Mouse (Mus musculus) kidney, adult 11 months (tissue): ENCODE results near the gene Pla2g6.

Source experiments
- DNase-seq: peaks from one replicate; pipeline ENCODE4 v3.0.0; 2022

Pla2g6 gene

DNA sequence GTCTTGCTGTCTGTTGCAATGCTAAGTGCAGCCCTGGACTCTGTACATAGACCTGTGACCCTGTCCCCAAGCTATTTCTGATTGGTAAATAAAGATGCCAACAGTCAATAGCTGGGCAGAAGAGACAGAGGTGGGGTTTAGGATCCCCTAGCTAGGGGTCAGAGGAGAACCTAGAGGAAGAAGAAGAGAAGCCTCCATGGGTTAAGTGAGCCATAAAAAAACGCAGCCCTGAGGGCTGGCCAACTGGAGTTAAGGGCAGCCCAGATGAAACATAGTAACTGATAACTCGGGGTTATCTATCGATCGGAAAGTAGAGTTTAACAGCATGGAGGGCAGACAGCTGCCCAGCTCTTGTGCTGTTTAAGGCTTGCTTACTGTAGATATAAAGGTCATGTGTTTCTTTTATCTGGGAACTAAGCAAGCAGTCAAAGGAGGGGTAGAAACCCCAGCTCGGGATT lies 6.4 kb downstream of the Pla2g6 start:
- no peak for DNase-seq

GRCm38 (mm10) chr15:79313848-79314369 lies 14.3 kb downstream of the Pla2g6 start:
- DNase-seq = no peak

DNA sequence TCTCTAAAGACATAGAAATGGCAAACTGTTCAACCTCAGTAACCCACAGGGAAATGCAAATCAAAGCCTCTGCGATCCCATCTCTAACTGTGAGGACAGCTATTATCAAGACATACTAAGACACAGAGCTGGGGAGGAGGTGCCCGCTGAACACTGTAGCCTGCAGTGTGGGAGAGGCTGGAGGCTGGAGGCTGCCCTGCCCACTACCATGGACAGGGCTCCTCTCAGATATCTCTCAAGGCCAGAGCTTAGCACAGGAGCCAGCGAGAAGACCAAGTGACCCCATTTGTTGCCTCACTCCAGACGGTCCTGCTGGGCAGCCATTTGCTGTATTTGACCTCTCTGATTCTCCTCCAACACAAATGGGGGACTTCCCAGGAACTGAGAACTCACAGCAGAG lies 20.3 kb downstream of the Pla2g6 start:
- no peak for DNase-seq

DNA sequence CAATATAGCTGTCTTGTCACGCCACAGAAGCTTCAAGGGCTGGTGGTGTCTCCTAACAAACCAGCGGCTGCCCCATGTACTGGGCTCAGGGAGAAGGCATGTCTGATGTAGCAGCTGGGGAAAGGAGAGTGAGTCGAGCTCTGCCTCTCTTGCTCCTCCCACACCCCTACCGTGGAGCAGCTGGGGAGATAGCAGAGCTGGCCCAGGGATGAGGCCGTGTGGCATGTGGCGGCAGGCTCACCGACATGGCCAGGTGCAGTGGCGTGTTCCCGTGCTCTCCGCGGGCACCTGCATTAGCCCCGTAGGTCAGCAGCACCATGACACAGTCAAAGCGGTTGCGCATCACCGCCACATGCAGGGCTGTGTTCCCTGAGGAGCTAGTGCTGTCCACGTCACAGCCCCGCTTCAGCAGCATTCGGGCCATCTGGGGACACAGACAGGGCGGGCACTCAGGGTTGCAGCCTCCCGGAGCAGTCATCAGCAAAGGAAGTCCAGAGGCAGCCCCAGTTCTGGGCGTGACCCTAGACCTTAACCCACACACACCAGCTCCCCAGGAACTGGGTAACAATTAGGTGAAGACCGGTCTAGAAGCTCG lies 22.1 kb downstream of the Pla2g6 start:
- no peak for DNase-seq

DNA sequence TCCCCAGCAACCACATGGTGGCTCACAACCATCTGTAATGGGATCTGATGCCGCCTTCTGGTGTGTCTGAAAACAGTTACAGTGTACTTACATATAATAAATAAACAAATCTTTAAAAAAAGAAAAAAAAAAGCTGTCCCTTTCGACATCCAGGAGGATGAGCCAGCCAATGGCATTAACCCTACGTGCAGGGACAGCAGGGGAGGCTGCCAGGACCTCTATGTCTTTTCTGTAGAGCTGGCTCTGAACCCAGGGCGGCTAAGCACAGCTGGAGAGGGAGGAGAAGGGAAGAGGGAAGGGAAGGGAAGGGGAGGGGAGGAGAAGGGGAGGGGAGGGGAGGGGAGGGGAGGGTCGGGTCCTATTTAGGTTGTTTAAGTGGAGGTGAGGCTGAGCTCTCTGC lies 23.4 kb downstream of the Pla2g6 start:
- no peak for DNase-seq

DNA sequence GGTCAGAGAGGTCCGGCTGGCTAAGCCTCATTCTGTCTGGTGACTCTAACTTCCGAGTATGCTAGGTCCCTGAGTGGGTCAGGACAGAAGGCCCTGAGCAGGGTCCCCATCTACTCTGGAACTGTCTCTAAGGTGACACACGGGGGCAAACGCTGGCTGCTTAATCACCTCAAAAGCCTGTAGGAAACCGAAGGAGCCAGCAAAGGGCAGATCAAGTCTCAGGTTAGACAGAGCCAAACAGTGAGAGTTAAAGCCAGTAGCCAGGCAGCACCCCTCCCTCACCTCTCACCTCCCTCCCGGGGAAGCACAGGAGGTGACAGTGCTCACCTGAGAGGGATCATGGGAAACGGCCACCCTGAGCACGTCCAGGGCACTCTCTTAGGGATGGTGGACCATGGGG lies 24.5 kb downstream of the Pla2g6 start:
- no peak for DNase-seq

GRCm38 (mm10) chr15:79299563-79300155 lies 28.5 kb downstream of the Pla2g6 start:
- DNase-seq = no peak

DNA sequence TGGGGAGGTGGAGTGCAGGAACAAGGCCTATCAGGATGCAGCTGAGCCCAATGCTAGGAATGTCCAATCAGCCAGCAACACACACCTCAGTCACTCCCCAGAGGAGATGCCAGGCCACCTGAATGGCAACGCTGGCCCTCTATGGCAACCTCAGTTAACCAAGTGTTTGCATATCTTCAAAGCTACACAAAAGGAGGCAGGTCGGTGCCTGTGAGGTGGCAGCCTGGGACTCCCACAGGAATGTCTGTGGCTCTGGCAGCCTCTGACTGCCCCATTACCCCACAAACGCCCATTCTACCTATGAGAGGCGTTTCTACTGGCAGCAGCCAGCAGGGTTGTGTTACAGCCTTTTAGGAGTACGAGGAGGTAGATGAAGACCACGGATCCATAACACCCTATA lies 29.6 kb downstream of the Pla2g6 start:
- DNase-seq = no peak

- no peak for DNase-seq
Measured at GRCm38 (mm10) chr15:79292779-79293178, 35.4 kb downstream of the Pla2g6 start.

GRCm38 (mm10) chr15:79290340-79290739 lies 37.9 kb downstream of the Pla2g6 start:
- no peak for DNase-seq

DNA sequence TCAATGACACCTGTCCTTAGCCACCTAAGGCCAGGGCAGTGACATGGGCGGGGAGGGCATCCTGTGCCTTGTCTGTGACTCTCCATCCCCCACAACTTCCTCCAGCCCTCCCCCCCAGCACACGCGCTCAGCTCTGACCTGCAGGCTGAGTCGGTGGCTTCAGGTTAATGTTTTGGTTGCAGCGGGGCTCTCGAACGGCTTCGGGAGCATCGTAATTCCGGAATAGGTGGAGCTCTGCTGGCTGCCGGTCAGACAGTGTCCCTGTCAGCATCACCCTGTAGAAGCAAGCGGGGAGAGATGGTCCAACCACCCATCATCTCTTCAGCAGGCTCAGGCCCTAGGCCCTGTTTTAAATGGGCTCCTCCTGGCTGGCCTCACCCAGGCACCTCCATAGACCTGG lies 38.7 kb downstream of the Pla2g6 start:
- DNase-seq = no peak

DNA sequence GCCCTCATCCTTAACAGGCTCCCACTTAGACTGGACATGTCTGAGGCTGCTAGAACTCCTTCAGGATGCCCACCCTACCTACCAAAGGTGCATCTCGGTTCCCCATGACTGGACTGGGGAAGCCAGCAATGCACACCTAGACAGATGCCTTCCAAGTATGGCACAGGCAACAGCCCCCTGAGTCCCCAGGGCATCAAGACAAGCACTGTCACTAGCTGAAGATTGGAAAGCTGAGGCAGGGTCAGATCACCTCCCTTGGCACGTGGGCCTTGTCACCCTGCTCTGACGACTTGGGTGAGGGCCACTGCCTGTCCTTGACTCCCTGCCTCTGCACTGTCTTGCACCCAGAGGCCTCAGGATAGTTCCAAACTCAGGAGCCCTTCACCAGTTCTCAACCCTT lies 39.8 kb downstream of the Pla2g6 start:
- DNase-seq = no peak

GRCm38 (mm10) chr15:79287091-79287490 lies 41.1 kb downstream of the Pla2g6 start:
- peak; percentile 58 for DNase-seq

GRCm38 (mm10) chr15:79286141-79286540 lies 42.0 kb downstream of the Pla2g6 start:
- DNase-seq = peak; percentile 79

DNA sequence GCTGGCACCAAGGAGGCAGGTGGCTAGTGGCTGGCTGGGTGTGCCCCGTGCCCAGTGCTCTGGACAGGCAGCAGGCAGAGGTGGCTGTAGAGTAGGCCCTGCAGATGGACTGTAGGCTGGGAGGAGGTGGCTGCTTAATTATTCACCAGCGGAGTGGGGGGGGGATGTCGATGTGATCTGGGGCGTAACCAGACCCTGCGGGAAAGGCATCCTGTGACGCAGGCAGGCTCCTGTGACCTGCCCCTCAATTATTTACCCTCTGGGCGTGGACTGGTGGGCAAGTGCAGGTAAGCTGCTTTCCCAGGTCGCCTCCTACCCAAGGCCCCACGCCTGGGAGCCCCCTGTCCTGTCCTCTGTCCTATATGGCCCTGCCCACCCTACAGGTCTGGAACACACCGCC lies 42.8 kb downstream of the Pla2g6 start, which contains the start of gene Baiap2l2:
TSS of gene Baiap2l2 (minus strand) at position 139 of the 400 bp plus-strand sequence.
- peak; percentile 89 for DNase-seq

DNA sequence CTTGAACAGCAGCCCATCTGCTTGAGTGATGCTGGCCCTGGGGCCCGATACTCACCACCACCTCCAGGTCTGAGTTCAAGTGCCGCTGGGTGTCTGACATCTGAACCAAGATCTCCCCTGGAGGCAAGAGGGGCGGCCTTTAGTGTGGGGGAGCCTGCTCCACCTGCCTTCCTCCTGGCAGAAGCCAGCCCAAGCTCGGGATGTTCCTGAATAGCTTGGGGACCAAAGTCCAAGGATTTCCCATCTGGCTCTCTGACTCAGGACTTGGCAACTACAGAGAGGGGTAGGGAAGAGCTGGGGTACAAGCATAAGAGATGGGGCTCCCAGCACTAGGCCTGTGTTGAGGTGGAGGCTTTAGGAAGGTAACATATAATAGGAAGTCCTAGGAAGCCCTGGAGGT lies 44.8 kb downstream of the Pla2g6 start:
- peak; percentile 70 for DNase-seq

GRCm38 (mm10) chr15:79282434-79282833 lies 45.8 kb downstream of the Pla2g6 start:
- no peak for DNase-seq

DNA sequence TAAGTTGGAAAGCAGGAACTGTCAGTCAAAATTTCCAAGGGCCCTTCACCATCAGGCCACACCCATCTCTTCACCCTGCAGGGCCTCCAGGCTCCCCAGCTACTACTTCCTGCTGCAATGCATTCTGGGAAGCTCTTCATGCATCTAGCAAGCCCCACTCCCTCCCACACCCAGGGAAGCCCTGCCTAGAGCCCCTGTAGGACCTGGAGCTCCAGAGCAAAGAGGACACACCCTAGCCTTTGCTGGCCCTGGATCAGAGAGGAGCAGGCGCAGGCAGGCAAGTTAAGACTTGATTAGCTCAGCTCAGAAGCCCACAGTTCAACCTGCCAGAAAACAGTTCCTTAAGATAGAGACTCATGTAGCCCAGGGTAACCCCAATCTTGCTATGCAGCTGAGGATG lies 46.8 kb downstream of the Pla2g6 start:
- no peak for DNase-seq

DNA sequence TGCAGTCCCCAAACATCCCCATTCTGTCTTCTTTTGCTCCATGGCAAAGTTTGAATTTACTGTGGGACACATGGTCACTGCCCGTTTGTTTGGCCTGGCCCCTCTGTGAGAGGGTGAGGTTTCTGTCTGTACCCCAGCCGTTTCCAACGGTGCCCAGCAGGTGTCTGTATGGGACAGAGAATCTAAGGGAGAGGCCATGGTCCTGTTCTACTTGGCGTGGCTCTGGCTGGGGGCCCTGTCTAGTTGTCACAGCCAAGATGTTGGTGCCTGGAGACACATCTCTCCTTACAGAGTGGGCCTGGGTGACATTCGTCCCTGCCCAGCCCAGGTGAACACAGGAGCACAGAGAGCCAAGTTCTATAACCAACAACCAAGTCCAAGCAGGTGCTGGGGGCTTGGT lies 47.3 kb downstream of the Pla2g6 start:
- no peak for DNase-seq

GRCm38 (mm10) chr15:79280209-79280608 lies 48.0 kb downstream of the Pla2g6 start:
- DNase-seq = no peak

DNA sequence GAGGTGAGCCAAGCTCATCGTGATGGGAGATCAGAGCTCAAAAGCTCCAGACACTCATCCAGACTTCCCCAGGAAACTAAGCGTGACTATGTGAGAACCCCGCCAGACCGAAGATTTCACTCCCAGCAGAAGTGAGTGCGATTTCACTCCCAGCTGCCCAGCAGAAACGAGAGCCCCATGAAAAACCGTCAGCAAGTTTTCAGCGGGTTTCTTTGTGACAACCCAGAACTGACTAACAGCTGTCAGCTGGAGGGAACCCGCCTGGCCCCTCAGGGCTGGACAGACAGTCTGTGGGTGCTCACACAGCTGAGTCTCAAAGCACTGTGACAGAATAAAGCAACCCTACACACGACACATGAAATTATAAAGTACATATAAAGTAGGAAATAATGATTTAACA lies 50.5 kb downstream of the Pla2g6 start:
- DNase-seq = no peak

DNA sequence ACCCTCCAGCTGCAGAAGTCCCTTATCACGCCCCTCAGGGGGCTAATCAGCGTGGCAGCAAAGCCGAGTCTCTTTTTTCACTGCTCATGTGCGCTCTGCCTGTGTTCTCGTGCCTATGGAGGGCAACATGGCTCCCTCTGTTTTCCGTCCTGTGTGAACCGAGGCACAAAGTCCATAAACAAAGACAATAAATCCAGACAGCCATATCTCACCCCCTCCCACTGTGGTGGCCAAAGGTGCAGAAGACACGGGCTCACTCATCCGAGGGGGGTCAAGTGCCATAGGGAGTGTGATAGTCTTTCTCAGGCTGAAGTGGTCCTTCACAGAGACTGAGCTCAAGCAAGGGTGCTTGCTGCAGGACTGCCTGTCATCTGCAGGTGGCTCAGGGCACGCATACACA lies 55.2 kb downstream of the Pla2g6 start:
- DNase-seq = no peak

GRCm38 (mm10) chr15:79271124-79271746 lies 57.0 kb downstream of the Pla2g6 start:
- DNase-seq = no peak
